Mouse (Mus musculus): ENCODE data around the gene Yjefn3. TPM values are rescaled to one million over a fixed set of nuclear protein-coding genes. Genes with fewer than 3 reads are reported as not detected.

Yjefn3 gene
- total RNA-seq, 2 experiments from 2014 or later: not detected

GRCm38 (mm10) chr8:69881261-69881865 lies 21.1 kb downstream of the Yjefn3 start:
- no peak for ATAC-seq (ENCODE audit: poor library complexity, severe bottlenecking)

GRCm38 (mm10) chr8:69880841-69881240 lies 21.7 kb downstream of the Yjefn3 start:
- no peak for ATAC-seq (ENCODE audit: poor library complexity, severe bottlenecking)

- ATAC-seq (ENCODE audit: poor library complexity, severe bottlenecking): no peak
Observed at GRCm38 (mm10) chr8:69879678-69880077, 22.8 kb downstream of the Yjefn3 start.

GRCm38 (mm10) chr8:69877992-69878391 lies 24.5 kb downstream of the Yjefn3 start:
- no peak for ATAC-seq (ENCODE audit: poor library complexity, severe bottlenecking)

- ATAC-seq (ENCODE audit: poor library complexity, severe bottlenecking): no peak
Observed at GRCm38 (mm10) chr8:69877396-69877795, 25.1 kb downstream of the Yjefn3 start.

GRCm38 (mm10) chr8:69876967-69877366 lies 25.5 kb downstream of the Yjefn3 start:
- no peak for ATAC-seq (ENCODE audit: poor library complexity, severe bottlenecking)

GRCm38 (mm10) chr8:69876097-69876496 lies 26.4 kb downstream of the Yjefn3 start:
- ATAC-seq (ENCODE audit: poor library complexity, severe bottlenecking): no peak

GRCm38 (mm10) chr8:69874654-69875053 lies 27.9 kb downstream of the Yjefn3 start:
- ATAC-seq (ENCODE audit: poor library complexity, severe bottlenecking): no peak

- ATAC-seq (ENCODE audit: poor library complexity, severe bottlenecking): peak; percentile 60
Observed at GRCm38 (mm10) chr8:69874155-69874554, 28.4 kb downstream of the Yjefn3 start.

GRCm38 (mm10) chr8:69870907-69871306 lies 31.6 kb downstream of the Yjefn3 start:
- ATAC-seq (ENCODE audit: poor library complexity, severe bottlenecking): no peak

GRCm38 (mm10) chr8:69870003-69870765 lies 32.3 kb downstream of the Yjefn3 start:
- no peak for ATAC-seq (ENCODE audit: poor library complexity, severe bottlenecking)

- ATAC-seq (ENCODE audit: poor library complexity, severe bottlenecking): no peak
Observed at GRCm38 (mm10) chr8:69867696-69868326, 34.7 kb downstream of the Yjefn3 start.

GRCm38 (mm10) chr8:69864180-69864579 lies 38.3 kb downstream of the Yjefn3 start:
- no peak for ATAC-seq (ENCODE audit: poor library complexity, severe bottlenecking)

GRCm38 (mm10) chr8:69863387-69864020 lies 39.0 kb downstream of the Yjefn3 start:
- no peak for ATAC-seq (ENCODE audit: poor library complexity, severe bottlenecking)

- ATAC-seq (ENCODE audit: poor library complexity, severe bottlenecking): peak; percentile 71
Observed at GRCm38 (mm10) chr8:69861251-69861650, 41.3 kb downstream of the Yjefn3 start.

GRCm38 (mm10) chr8:69860807-69861206 lies 41.7 kb downstream of the Yjefn3 start:
- ATAC-seq (ENCODE audit: poor library complexity, severe bottlenecking): no peak

- ATAC-seq (ENCODE audit: poor library complexity, severe bottlenecking): no peak
Observed at GRCm38 (mm10) chr8:69853869-69854268, 48.6 kb downstream of the Yjefn3 start.

- no peak for ATAC-seq (ENCODE audit: poor library complexity, severe bottlenecking)
Observed at GRCm38 (mm10) chr8:69850926-69851506, 51.5 kb downstream of the Yjefn3 start.

GRCm38 (mm10) chr8:69849899-69850298 lies 52.6 kb downstream of the Yjefn3 start:
- ATAC-seq (ENCODE audit: poor library complexity, severe bottlenecking): peak; percentile 71

GRCm38 (mm10) chr8:69848951-69849350 lies 53.6 kb downstream of the Yjefn3 start:
- no peak for ATAC-seq (ENCODE audit: poor library complexity, severe bottlenecking)

Measured in megakaryocyte, adult 5-6 weeks (primary cell).